Mouse (Mus musculus): ENCODE data around the gene Osr1.

DNA sequence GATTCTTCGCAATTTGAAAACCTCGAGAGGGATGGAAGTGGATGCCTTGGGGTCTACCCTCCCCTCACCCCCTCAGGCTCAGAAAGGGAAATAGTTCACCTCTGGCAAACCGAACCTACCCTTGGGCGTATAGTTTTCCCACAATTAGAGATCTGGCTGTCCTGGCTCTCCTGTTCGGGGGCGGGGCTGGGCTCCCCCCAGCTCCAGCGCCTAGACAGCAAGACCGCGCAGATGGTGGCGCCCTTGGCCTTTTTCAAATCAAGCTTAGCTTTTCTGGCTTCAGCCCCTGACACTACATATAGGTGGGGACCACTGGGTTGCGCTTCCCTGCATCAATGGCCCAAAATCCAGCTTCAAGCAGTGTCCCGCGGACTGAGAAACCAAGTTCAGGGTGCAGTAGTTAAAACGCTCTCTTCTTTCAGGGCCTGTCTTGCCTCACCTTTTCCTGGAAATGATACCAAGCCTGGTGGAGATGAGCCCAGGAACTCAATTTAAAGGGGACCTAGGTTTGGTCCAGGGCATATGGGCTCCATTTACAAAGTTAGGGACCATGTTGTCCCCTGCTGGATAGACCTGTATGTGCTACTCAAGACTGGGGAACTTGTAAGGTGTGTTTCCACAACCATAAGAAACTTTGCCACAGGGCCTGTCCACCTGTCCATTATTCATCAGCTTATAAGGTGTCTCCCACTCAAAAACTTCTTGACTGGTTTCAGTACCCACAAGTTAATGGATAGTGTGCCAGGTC is 12.5 kb downstream of the Osr1 start:
- TF ChIP-seq CTCF (IDR thresholded peaks at IDR 0.05; ENCODE audit: low read depth) (no peak), EP300 (IDR thresholded peaks at IDR 0.05; ENCODE audit: low read depth) (no peak)
